Mouse (Mus musculus) kidney, postnatal 10 days (tissue): ENCODE results near the gene Rgl2.
A peak's percentile ranks its signal among the peaks of the same experiment; 100 is the strongest.

Experiments used
- DNase-seq: peaks from one replicate; pipeline ENCODE4 v3.0.0; 2021; ENCODE audit warnings: mixed read lengths

The Rgl2 gene

GRCm38 (mm10) chr17:33925406-33926116, 3.8 kb upstream of the Rgl2 start:
- peak; percentile 27 for DNase-seq

- DNase-seq = peak; percentile 57
Observed at GRCm38 (mm10) chr17:33926207-33926932, 3.0 kb upstream of the Rgl2 start.

GRCm38 (mm10) chr17:33928251-33928947, 944 bp upstream of the Rgl2 start:
- DNase-seq = peak; percentile 9

GRCm38 (mm10) chr17:33930280-33931158, 1.2 kb downstream of the Rgl2 start:
- DNase-seq = peak; percentile 67

GRCm38 (mm10) chr17:33931159-33931866, 2.0 kb downstream of the Rgl2 start:
- DNase-seq = no peak

- peak; percentile 17 for DNase-seq
Observed at GRCm38 (mm10) chr17:33931947-33932346, 2.6 kb downstream of the Rgl2 start.

GRCm38 (mm10) chr17:33932448-33932847, 3.1 kb downstream of the Rgl2 start:
- peak; percentile 16 for DNase-seq

- peak; percentile 19 for DNase-seq
Observed at GRCm38 (mm10) chr17:33932970-33933369, 3.6 kb downstream of the Rgl2 start.

- DNase-seq = no peak
Observed at GRCm38 (mm10) chr17:33935422-33936055, 6.2 kb downstream of the Rgl2 start.

GRCm38 (mm10) chr17:33936993-33937392, 7.7 kb downstream of the Rgl2 start:
- DNase-seq = no peak

GRCm38 (mm10) chr17:33938783-33939182, 9.4 kb downstream of the Rgl2 start:
- peak; percentile 27 for DNase-seq

- peak; percentile 91 for DNase-seq
Observed at GRCm38 (mm10) chr17:33940206-33940805, 11.0 kb downstream of the Rgl2 start, which contains the start of the genes Pfdn6 and Wdr46. Gene Pfdn6, minus strand, starts transcription at chr17:33940343. Gene Wdr46, plus strand, starts transcription at chr17:33940660.

GRCm38 (mm10) chr17:33940981-33941380, 11.6 kb downstream of the Rgl2 start:
- DNase-seq = peak; percentile 57

- no peak for DNase-seq
Observed at GRCm38 (mm10) chr17:33941381-33941780, 12.0 kb downstream of the Rgl2 start.

- no peak for DNase-seq
Observed at GRCm38 (mm10) chr17:33943454-33943853, 14.1 kb downstream of the Rgl2 start.

GRCm38 (mm10) chr17:33947430-33948089, 18.2 kb downstream of the Rgl2 start:
- DNase-seq = no peak

- peak; percentile 20 for DNase-seq
Observed at GRCm38 (mm10) chr17:33948090-33948904, 19.0 kb downstream of the Rgl2 start.

GRCm38 (mm10) chr17:33948905-33949537, 19.7 kb downstream of the Rgl2 start:
- no peak for DNase-seq

- peak; percentile 14 for DNase-seq
Observed at GRCm38 (mm10) chr17:33950131-33950625, 20.8 kb downstream of the Rgl2 start.
